Mouse (Mus musculus): ENCODE measurements around the gene Ptbp3.

GRCm38 (mm10) chr4:59444994-59445393, 104.2 kb downstream of the Ptbp3 start:
- TF ChIP-seq CTCF (IDR thresholded peaks at IDR 0.05) (no peak), POLR2A (IDR thresholded peaks at IDR 0.05; ENCODE audit: insufficient read depth, low read depth, low read length) (no peak)

Measured in heart, adult 2 months (tissue).